Mouse (Mus musculus): ENCODE measurements around the gene Gm42669. TPM values are rescaled to one million over a fixed set of nuclear protein-coding genes. Genes with fewer than 3 reads are reported as not detected.

The Gm42669 gene
- total and polyA plus RNA-seq, 3 experiments: 0.04 to 0.21 TPM; not detected in 1

DNA sequence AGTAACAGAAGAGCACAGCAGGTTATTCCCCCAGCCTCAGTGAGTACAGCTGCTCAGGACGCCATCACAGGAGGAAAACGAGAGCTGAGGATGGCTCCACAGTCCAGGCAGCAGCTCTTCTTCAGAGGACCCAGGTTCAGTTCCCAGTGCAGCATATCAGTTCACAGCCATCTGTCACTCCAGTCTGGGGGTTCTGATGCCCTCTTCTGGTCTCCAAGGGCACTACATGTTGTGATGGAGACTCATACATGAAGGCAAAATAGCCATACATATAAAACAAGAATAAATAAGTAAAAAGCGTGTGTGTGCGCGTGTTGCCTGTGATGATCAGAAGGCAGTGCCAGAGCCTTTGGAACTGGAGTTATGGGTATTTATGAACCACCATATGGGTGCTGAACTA lies 12.7 kb upstream of the Gm42669 start (continued):
- TF ChIP-seq MEF2A (IDR thresholded peaks at IDR 0.05; ENCODE audit: extremely low read depth, insufficient replicate concordance, low read depth, low read length, poor library complexity, severe bottlenecking) (no peak), JUND (IDR thresholded peaks at IDR 0.05; ENCODE audit: low read depth, low read length) (no peak), ZNF384 (IDR thresholded peaks at IDR 0.05; ENCODE audit: low read depth, low read length) (no peak), CHD1 (IDR thresholded peaks at IDR 0.05; ENCODE audit: low read depth, low read length) (no peak), POLR2A (IDR thresholded peaks at IDR 0.05; ENCODE audit: control insufficient read depth in 1 of 2, insufficient read depth in 1 of 2, low read depth in 1 of 2, low read length in 2 of 2, poor library complexity in 1 of 2) (no peak)

- no peaks in the 10 kb centered on the region for H3K79me2 ChIP-seq (ENCODE audit: control insufficient read depth, insufficient read depth, low read length, poor library complexity)
- no peaks in the 10 kb centered on the region for H3K9me3 ChIP-seq (replicated peaks; ENCODE audit: insufficient read depth, low read length)
- TF ChIP-seq MAX (IDR thresholded peaks at IDR 0.05; ENCODE audit: low read length) (no peak), TAL1 (IDR thresholded peaks at IDR 0.05; ENCODE audit: low read length) (no peak), E2F4 (IDR thresholded peaks at IDR 0.05; ENCODE audit: borderline replicate concordance, low read depth, low read length) (no peak), POLR2A (IDR thresholded peaks at IDR 0.05; ENCODE audit: control insufficient read depth in 1 of 2, insufficient read depth in 1 of 2, low read depth in 1 of 2, low read length in 2 of 2, poor library complexity in 1 of 2) (no peak), RAD21 (IDR thresholded peaks at IDR 0.05; ENCODE audit: low read depth, low read length) (no peak), ZKSCAN1 (IDR thresholded peaks at IDR 0.05; ENCODE audit: low read depth, low read length) (no peak), POLR2AphosphoS2 (IDR thresholded peaks at IDR 0.05; ENCODE audit: low read length) (no peak), NELFE (IDR thresholded peaks at IDR 0.05; ENCODE audit: low read depth, low read length) (no peak), ELF1 (IDR thresholded peaks at IDR 0.05; ENCODE audit: low read depth, low read length) (no peak), CTCF (IDR thresholded peaks at IDR 0.05 in 2 of 3, conservative IDR thresholded peaks at IDR 0.05 in 1 of 3; ENCODE audit: control insufficient read depth in 1 of 3, insufficient read depth in 1 of 3, low read depth in 2 of 3, low read length in 3 of 3, poor library complexity in 1 of 3, severe bottlenecking in 1 of 3) (no peak), MYC (IDR thresholded peaks at IDR 0.05; ENCODE audit: low read depth, low read length) (no peak), USF1 (IDR thresholded peaks at IDR 0.05; ENCODE audit: low read depth, low read length) (no peak), MYB (IDR thresholded peaks at IDR 0.05; ENCODE audit: low read depth, low read length) (no peak), SIN3A (IDR thresholded peaks at IDR 0.05; ENCODE audit: low read length) (no peak), MXI1 (IDR thresholded peaks at IDR 0.05; ENCODE audit: low read depth, low read length) (no peak), ZNF384 (IDR thresholded peaks at IDR 0.05; ENCODE audit: low read depth, low read length) (no peak), UBTF (IDR thresholded peaks at IDR 0.05; ENCODE audit: borderline replicate concordance, insufficient read depth, low read depth, low read length) (no peak), MAFK (IDR thresholded peaks at IDR 0.05; ENCODE audit: borderline replicate concordance, low read depth, low read length) (no peak), GABPA (IDR thresholded peaks at IDR 0.05; ENCODE audit: low read depth, low read length) (no peak), GATA1 (IDR thresholded peaks at IDR 0.05; ENCODE audit: low read depth, low read length) (no peak)
- H3K4me3 ChIP-seq (ENCODE audit: control insufficient read depth in 1 of 2, insufficient read depth in 1 of 2, low read depth in 2 of 2, low read length in 2 of 2): no peak overlapping the region
- H3K27ac ChIP-seq (ENCODE audit: control insufficient read depth, low read depth, low read length): no peak overlapping the region
- H3K27me3 ChIP-seq (ENCODE audit: control insufficient read depth in 1 of 2, insufficient read depth in 2 of 2, low read length in 2 of 2): no peaks in the 10 kb centered on the region
- peaks cover 0 to 3% of the 10 kb centered on the region in 2 experiments; a peak in 1 of 4 replicates for H3K4me1 ChIP-seq (ENCODE audit: control insufficient read depth in 1 of 2, insufficient read depth in 2 of 2, low read length in 2 of 2)
- DNase-seq (ENCODE audit: low read depth, low spot score): no peak
- H3K36me3 ChIP-seq (ENCODE audit: control insufficient read depth in 1 of 2, insufficient read depth in 2 of 2, low read length in 2 of 2): no peaks in the 10 kb centered on the region
- H3K9ac ChIP-seq (ENCODE audit: control insufficient read depth, low read depth, low read length, poor library complexity, severe bottlenecking): no peak overlapping the region
Observed at GRCm38 (mm10) chr5:107496047-107496446, 11.4 kb upstream of the Gm42669 start.
